Mouse (Mus musculus) MEL (cell line): ENCODE data around the gene Lrrfip2.

ENCODE experiments used
- CHD1 ChIP-seq: IDR thresholded peaks from 2 replicates; pipeline ENCODE4 v1.6.1; 2012; ENCODE audit warnings: low read depth, mild to moderate bottlenecking, inconsistent platforms, low read length, improper control_type of control experiment
- CTCF ChIP-seq, 3 experiments: IDR thresholded peaks in 2 of 3; conservative IDR thresholded peaks in 1 of 3; 2 replicates each; pipeline ENCODE4 v1.5.1; 2011 to 2012; ENCODE audit warnings: low read length in 3 of 3, low read depth in 2 of 3, mild to moderate bottlenecking in 2 of 3, improper control_type of control experiment in 1 of 3, inconsistent platforms in 1 of 3, mixed read lengths in 1 of 3, moderate library complexity in 1 of 3; ENCODE audit not compliant: control insufficient read depth in 1 of 3, insufficient read depth in 1 of 3, poor library complexity in 1 of 3, severe bottlenecking in 1 of 3
- EP300 ChIP-seq, 2 experiments: IDR thresholded peaks; 2 replicates each; pipeline ENCODE4 v1.6.1; 2011; ENCODE audit warnings: improper control_type of control experiment in 2 of 2, low read length in 2 of 2, low read depth in 1 of 2, mild to moderate bottlenecking in 1 of 2
- GABPA ChIP-seq: IDR thresholded peaks from 2 replicates; pipeline ENCODE4 v1.6.1; 2012; ENCODE audit warnings: low read depth, mild to moderate bottlenecking, inconsistent platforms, low read length, improper control_type of control experiment, moderate library complexity
- TCF12 ChIP-seq: IDR thresholded peaks from 2 replicates; pipeline ENCODE4 v1.6.1; 2014; ENCODE audit warnings: low read depth, mild to moderate bottlenecking, inconsistent platforms, low read length, improper control_type of control experiment, moderate library complexity
- ZNF384 ChIP-seq: IDR thresholded peaks from 2 replicates; pipeline ENCODE4 v1.6.1; 2012; ENCODE audit warnings: low read depth, mild to moderate bottlenecking, inconsistent platforms, low read length, improper control_type of control experiment

DNA sequence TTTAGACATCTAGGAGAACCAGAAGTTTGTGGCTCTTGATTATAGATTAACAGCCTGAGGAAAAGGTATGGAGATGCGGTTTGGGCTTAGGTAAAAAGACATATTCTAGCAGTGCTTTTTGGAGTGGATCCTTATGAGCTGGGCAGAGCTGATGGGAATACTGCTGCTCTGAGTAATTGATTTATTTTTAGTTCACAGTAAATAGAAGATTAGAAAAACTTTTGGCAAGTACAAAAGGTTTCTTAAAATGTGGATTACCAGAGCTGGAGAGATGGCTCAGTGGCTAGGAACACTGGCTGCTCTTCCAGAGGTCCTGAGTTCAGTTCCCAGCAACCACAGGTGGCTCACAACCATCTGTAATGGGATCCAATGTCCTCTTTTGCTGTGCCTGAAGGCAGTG lies 27.3 kb downstream of the Lrrfip2 start:
- TF ChIP-seq CTCF (IDR thresholded peaks at IDR 0.05 in 2 of 3, conservative IDR thresholded peaks at IDR 0.05 in 1 of 3; ENCODE audit: control insufficient read depth in 1 of 3, insufficient read depth in 1 of 3, low read depth in 2 of 3, low read length in 3 of 3, poor library complexity in 1 of 3, severe bottlenecking in 1 of 3): no peak
- TF ChIP-seq ZNF384: no peak
- no peak for TF ChIP-seq CHD1
- TF ChIP-seq GABPA: no peak
- no peak for TF ChIP-seq EP300 (IDR thresholded peaks at IDR 0.05; ENCODE audit: low read depth in 1 of 2, low read length in 2 of 2)
- TF ChIP-seq TCF12: no peak
